Mouse (Mus musculus) urinary bladder, postnatal 4 days (tissue): ENCODE results near the gene Mxi1.

ENCODE experiments used
- DNase-seq, 2 experiments: peaks; one replicate each; pipeline ENCODE4 v3.0.0; 2021 to 2022; ENCODE audit warnings: low spot score in 2 of 2

The Mxi1 gene

GRCm38 (mm10) chr19:53397451-53398233 is 87.3 kb downstream of the Mxi1 start:
- no peak for DNase-seq

DNA sequence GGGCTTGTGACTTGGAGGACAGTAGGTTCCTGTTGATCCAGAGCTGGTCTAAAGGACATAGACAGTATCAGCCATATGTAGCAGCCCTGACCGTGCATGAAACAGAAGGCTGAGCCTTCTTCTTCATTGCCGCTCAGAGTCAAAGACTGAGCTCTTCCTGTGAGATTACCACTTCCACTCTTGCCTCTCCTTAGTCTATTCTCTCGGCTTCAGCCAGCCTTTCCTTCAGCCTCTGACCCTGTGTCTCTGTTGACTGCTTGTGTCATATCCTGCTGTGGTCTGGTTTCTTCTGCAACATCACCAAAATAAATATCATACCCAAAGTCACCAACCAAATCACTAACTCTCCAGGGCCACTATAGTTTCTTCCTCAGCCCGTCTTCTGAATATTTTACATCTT is 88.9 kb downstream of the Mxi1 start:
- no peak for DNase-seq

GRCm38 (mm10) chr19:53400332-53401110 is 90.2 kb downstream of the Mxi1 start:
- DNase-seq, result no peak

DNA sequence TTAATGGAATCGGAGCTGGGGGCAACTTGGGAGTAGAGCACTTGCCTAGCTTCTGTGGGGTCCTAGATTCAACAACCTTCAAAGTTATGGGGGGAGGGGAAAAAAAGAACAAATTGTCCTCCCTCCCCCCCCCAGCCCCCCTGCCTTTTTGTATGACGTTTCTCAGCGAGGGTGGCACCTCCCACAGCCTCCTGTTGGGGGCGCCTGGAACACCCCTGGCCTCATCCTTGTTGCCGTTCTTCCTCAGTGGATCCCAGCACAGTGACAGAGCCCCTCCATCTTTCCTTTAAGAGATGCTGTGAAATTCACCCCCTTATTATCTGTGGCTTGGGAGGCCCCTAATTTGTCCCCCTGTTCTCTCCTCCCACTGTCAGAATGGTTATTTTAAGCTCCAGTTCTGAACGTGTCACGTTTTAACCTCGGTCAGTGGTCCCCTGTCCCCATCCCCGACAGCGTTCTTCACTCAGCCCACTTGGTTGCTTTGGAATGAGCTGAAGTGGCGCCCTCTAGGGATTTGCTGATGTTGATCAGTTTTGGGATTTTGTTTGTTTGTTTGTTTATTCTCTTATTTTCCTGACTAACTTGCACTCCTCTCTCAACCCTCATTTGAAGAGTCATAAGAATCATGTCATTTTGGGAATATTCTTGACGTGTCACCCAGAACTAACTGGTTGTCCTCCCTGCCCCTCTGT is 92.6 kb downstream of the Mxi1 start:
- DNase-seq, result no peak

- DNase-seq, result no peak
These were observed 94.0 kb downstream of the Mxi1 start for GRCm38 (mm10) chr19:53404219-53404836.

DNA sequence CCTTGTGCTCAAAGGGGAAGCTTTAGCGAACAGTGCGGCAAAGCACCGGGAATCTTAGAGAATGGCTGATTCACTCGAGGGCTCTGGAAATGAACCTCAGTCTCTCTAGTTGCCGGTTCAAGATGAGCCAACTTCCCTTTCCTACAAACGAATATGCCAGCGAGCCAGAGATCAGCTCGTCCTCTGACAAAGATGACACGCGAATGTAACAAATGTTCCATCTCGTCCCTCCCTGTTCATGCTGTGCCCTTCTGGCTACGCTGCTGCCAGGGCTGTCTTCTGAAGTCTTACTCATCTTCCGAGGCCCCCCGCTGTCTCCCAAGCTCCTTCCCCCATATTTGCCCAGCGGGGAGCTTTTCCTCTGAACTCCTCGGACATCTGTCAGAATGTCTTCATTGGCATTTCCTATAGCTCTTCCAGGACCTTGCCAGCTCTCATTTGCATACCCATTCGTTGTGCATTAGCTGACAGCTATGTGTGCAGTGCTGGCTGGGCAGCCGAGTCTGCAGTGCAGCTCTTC is 94.6 kb downstream of the Mxi1 start:
- no peak for DNase-seq

DNA sequence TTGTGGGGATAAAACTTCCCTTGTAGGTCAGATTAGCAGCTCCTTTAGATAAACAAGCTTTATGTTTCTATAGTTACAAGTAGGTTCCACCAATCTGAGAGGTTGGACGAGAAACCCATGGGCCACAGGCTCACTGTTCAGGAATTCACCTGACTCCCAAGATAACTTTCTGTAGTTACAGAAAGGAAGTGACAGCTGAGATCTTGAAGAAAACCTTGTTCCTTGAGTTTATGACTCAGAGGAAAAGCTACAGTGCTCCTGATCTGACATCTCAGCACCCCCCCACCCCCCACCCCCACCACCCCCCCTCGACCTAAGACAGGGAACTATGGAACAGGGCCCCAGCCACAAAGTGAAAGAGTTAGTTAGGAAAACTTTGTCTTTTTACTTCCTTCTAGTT is 95.5 kb downstream of the Mxi1 start:
- no peak for DNase-seq

DNA sequence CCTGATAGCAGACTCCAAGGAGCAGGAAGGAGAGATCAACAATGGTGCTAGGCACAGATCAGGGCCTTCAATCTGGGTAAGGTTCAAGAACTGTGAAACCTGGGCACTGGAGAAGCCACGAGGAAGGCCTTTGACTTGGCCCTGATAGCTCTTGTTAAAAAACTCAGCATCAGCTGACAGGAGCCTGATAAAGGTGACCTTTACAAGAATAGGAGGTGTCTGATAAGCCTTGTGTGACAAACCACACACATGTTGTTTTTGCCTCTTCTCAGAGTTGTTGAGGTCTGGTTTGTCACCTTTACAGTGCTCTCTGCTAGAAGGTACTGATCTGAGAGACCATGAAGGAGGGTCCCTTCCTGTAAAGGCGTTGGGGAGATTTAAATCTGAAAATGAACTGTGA is 97.0 kb downstream of the Mxi1 start:
- no peak for DNase-seq

DNA sequence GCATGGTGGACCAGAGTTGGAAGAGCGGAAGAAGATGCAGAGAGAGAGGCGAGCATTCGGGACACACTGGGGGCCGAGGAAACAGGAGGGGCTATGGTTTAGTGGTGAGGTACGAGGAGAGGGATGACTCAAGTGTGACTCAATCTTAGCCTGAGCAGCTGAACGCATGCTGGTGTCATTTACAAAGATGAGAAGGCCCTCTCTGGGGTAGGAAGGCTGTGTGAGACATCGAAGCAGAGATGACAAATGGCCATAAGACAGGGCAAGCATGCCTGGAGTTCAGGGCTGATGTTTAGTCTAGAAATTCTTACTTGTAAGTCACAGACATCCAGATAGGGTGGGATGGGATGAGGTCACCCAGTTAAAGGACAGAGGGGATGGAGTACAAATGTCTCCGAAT is 98.1 kb downstream of the Mxi1 start:
- no peak for DNase-seq

- DNase-seq, result no peak
These were observed 99.5 kb downstream of the Mxi1 start for GRCm38 (mm10) chr19:53409663-53410307.

DNA sequence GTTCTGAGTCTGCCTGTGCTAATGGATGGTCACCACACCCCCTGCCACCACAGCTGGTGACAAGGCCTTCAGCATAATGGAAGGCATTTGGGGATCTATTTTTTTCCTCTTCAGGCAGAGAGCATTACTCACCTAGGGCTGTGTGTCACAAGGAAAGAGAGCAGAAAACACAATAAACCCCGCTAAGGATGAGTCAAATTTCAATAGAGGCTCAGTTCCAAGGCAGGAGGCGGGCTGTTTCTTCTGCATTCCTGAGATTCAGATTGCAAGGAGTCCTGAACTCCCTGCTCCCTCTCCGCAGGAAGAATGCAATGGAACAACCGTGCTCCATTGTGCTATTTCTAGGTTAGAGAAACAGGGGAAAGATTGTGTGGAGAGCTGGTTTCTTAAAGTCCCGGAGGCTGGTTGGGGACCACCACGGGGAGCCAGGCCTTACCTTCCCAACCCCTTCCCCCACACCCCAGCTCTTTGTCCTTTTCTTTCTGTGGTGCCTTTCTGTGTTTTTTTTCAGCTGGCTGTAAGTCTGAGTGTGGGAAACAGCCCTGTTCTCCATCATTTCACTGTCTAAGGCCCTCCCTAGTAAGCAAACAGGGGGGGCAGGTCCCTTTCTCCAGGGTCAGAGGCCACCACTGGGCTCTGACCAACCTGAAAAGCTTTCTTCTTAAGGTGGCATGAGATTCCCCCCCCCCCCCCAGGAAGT is 102.0 kb downstream of the Mxi1 start:
- no peak for DNase-seq

DNA sequence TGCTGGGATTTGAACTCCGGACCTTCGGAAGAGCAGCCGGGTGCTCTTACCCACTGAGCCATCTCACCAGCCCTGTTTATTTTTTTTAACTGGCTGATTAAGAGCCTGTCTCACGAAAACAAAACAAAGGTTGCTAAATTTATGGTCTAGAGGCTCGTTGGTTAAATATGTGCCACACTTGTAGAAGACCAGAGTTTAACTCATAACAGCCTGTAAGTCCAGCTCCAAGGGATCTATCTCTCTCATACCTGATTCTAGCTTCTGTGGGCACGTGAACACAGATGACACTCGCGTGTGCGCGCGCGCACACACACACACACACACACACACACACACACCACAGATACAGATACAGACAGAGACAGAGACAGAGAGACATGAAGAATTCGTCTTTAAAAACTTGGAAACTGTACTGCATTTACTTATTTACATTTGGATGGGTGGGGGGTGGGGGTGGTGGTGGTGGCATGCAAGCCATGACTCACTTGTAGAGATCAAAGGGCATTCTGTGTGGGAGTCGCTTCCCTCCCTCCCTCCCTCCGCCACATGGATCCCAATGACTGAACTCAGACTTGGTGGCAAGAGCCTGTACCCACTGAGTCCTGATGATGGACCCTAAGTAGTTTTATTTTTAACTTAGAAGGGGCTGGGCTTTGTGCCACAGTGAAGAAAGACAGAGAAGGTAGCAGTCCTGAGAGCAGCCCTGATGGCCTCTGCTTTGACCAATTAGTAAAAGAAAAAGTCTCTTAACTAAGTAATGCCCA is 103.5 kb downstream of the Mxi1 start:
- DNase-seq, result no peak

- DNase-seq, result no peak
These were observed 104.3 kb downstream of the Mxi1 start for GRCm38 (mm10) chr19:53414650-53415049.

- DNase-seq, result no peak
These were observed 104.9 kb downstream of the Mxi1 start for GRCm38 (mm10) chr19:53415198-53415597.

DNA sequence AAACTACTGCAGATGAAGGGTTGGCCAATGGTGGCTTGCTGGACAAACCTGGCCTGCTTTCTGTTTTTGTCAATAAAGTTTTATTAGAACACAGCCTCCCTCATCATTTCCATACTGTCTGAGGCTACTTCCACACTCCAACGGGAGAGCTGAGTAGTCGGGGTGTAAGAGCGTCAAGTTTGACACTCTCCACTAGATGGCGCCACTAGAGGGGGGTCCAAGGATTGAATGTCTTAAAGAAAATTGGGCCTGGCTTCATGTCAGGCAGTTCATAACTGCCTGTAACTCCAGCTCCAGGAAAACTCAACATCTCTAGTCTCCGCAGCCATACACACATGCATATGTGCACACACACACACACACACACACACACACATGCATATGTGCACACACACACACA is 109.5 kb downstream of the Mxi1 start:
- DNase-seq, result peak; percentile 49 to 72

- DNase-seq, result peak in 1 of 2 experiments; percentile 64
These were observed 110.7 kb downstream of the Mxi1 start for GRCm38 (mm10) chr19:53420924-53421582.

GRCm38 (mm10) chr19:53421583-53422188 is 111.4 kb downstream of the Mxi1 start:
- no peak for DNase-seq

GRCm38 (mm10) chr19:53422358-53423308 is 112.3 kb downstream of the Mxi1 start:
- no peak for DNase-seq
